Mouse (Mus musculus) stomach, postnatal 0 days (tissue): Measurements from ENCODE around the gene Ptpn14. TPM values are rescaled to one million over a fixed set of nuclear protein-coding genes. Genes with fewer than 3 reads are reported as not detected.

Experiments
- ATAC-seq: fragments of 200-750 bp; cut with Nextera tagmentation; 2 replicates; pipeline ENCODE4 v1.8.0; 2017; ENCODE audit not compliant: low FRiP score, low TSS enrichment
- DNase-seq: peaks from one replicate; pipeline ENCODE4 v3.0.0-alpha.2; 2016; ENCODE audit warnings: low spot score
- H3K27ac ChIP-seq: fragments of 300-500 bp; sonication (generic); replicated peaks from 2 replicates; pipeline ENCODE4 v1.5.1; 2014; ENCODE audit warnings: mild to moderate bottlenecking, control low read depth
- H3K27me3 ChIP-seq: fragments of 300-500 bp; sonication (generic); 2 replicates; pipeline ENCODE4 v1.6.1; 2014; ENCODE audit warnings: low read length; ENCODE audit not compliant: control insufficient read depth, insufficient read depth
- H3K36me3 ChIP-seq: fragments of 300-500 bp; sonication (generic); 2 replicates; pipeline ENCODE4 v1.6.1; 2014; ENCODE audit warnings: low read length, mixed read lengths; ENCODE audit not compliant: control insufficient read depth, insufficient read depth
- H3K4me1 ChIP-seq: fragments of 300-500 bp; sonication (generic); replicated peaks from 2 replicates; pipeline ENCODE4 v1.6.1; 2014; ENCODE audit warnings: antibody characterized with exemption; ENCODE audit not compliant: control insufficient read depth, insufficient read depth
- H3K4me2 ChIP-seq: fragments of 300-500 bp; sonication (generic); replicated peaks from 2 replicates; pipeline ENCODE4 v1.6.1; 2014; ENCODE audit warnings: low read depth, mild to moderate bottlenecking, control low read depth, moderate library complexity
- H3K4me3 ChIP-seq: fragments of 300-500 bp; sonication (generic); 2 replicates; pipeline ENCODE4 v1.5.1; 2014; ENCODE audit warnings: low read depth, low read length, control low read depth
- H3K9ac ChIP-seq: fragments of 300-500 bp; sonication (generic); 2 replicates; pipeline ENCODE4 v1.6.1; 2014; ENCODE audit warnings: mild to moderate bottlenecking, low read length, control low read depth, mixed read lengths
- H3K9me3 ChIP-seq: fragments of 300-500 bp; sonication (generic); 2 replicates; pipeline ENCODE4 v1.6.1; 2016; ENCODE audit warnings: low read length; ENCODE audit not compliant: control insufficient read depth
- CTCF ChIP-seq: IDR thresholded peaks from 2 replicates; pipeline ENCODE4 v1.5.1; 2016; ENCODE audit warnings: antibody characterized with exemption, low read depth, mild to moderate bottlenecking, moderate library complexity
- EP300 ChIP-seq: optimal IDR thresholded peaks from 2 replicates; pipeline ENCODE3; 2016; ENCODE audit warnings: antibody characterized with exemption
- WGBS: fragments of 180-500 bp; shearing (Covaris S2); extraction: QIAGEN DNeasy Blood & Tissue Kit; methylation state at CpG from one replicate; pipeline ENCODE4 v1.1.7; 2014; 5-methylcytosine and 5-hydroxymethylcytosine counted together
- polyA plus RNA-seq: library from polyadenylated mRNA; unstranded; fragments of >200 nt; fragmentation: Nextera tagmentation; extraction: Ambion mirVana; gene quantifications from 2 replicates; pipeline ENCODE4 v1.2.1, GENCODE M21; 2015

The Ptpn14 gene
- polyA plus RNA-seq, 1 experiment from 2014 or later, result 4.5 TPM

DNA sequence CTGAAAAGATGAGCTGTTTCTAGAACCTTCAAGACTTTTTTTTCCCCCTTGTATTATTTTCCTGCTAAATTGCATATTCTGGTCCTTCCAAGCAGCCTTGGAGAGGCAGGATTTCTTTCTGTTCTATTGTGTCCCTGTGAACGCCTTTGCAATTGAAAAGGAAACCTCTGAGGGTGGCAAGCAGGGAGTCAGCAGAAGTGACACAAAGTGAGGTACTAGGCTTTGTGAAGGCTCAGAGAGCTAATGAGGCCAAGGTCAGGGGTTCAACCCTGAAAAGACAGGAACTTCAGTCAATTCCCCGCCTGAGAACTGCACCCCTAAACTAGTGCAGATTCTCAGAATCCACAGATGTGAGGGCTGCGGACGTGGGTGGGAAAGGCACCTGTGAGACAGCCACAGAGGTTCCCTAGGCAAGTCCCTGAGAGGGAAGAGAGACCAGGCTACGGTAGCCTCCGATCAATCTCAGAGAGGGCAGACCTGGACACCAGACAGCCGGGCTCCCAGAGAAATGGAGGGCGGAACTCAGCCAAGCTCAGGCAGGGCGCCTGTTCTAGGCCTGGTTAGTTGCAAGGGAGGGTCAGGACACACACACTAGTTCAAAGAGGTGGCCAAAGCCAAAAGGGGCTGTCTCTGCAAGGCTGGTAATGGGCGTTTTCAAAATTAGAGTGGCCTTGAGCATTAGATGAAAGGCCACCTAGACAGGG, 188.5 kb downstream of the Ptpn14 start:
- 76% methylated on average over 10 of the region's 10 CpGs for WGBS
- Histone ChIP-seq H3K9me3 (no peaks in the 10 kb centered on the region), H3K4me3 (no peak overlapping the region), H3K36me3 (no peaks in the 10 kb centered on the region), H3K9ac (no peak overlapping the region), H3K4me1 (no peaks in the 10 kb centered on the region; the same call in 1 of the 2 replicates), H3K27ac (no peak overlapping the region), H3K4me2 (no peak overlapping the region), H3K27me3 (no peaks in the 10 kb centered on the region)
- ATAC-seq (no peak), DNase-seq (no peak)
- no peak for TF ChIP-seq EP300
- no peak for TF ChIP-seq CTCF

GRCm38 (mm10) chr1:189917126-189917500, 189.0 kb downstream of the Ptpn14 start:
- DNase-seq, result no peak
- Histone ChIP-seq H3K4me1 (no peaks in the 10 kb centered on the region; the same call in 1 of the 2 replicates), H3K4me2 (no peak overlapping the region), H3K9me3 (no peaks in the 10 kb centered on the region), H3K36me3 (no peaks in the 10 kb centered on the region), H3K27me3 (no peaks in the 10 kb centered on the region), H3K9ac (no peak overlapping the region), H3K4me3 (no peak overlapping the region), H3K27ac (no peak overlapping the region)
- no peak for ATAC-seq
- WGBS, result 64% methylated on average over 4 of the region's 4 CpGs
- no peak for TF ChIP-seq CTCF
- TF ChIP-seq EP300, result no peak

DNA sequence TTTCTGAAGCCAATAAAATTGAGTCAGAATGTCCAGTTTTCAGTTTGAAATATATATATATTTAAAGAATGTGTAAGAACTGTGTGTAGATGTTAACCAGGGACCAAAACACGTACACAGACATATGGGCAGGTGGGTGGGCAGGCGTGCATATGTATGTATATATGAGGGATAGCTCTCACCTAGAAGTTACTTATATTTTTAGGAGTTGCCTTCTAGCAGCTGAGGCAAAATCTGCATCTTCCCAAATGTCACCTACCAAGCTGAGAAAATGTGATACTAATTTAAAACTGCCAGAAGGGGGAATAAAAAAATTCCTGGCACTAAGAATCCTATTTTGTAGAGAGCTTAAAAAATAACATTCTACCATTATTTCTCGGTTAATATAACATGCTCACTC, 191.7 kb downstream of the Ptpn14 start:
- no peaks in the 10 kb centered on the region for H3K27me3 ChIP-seq
- H3K9me3 ChIP-seq, result no peaks in the 10 kb centered on the region
- DNase-seq (no peak), ATAC-seq (no peak)
- no peak overlapping the region for H3K4me3 ChIP-seq
- no peak overlapping the region for H3K27ac ChIP-seq
- no peak overlapping the region for H3K9ac ChIP-seq
- no peak for TF ChIP-seq EP300
- TF ChIP-seq CTCF, result no peak
- H3K36me3 ChIP-seq, result no peaks in the 10 kb centered on the region
- 90% methylated on average over 3 of the region's 3 CpGs for WGBS
- H3K4me1 ChIP-seq, result no peaks in the 10 kb centered on the region; the same call in 1 of the 2 replicates
- no peak overlapping the region for H3K4me2 ChIP-seq

DNA sequence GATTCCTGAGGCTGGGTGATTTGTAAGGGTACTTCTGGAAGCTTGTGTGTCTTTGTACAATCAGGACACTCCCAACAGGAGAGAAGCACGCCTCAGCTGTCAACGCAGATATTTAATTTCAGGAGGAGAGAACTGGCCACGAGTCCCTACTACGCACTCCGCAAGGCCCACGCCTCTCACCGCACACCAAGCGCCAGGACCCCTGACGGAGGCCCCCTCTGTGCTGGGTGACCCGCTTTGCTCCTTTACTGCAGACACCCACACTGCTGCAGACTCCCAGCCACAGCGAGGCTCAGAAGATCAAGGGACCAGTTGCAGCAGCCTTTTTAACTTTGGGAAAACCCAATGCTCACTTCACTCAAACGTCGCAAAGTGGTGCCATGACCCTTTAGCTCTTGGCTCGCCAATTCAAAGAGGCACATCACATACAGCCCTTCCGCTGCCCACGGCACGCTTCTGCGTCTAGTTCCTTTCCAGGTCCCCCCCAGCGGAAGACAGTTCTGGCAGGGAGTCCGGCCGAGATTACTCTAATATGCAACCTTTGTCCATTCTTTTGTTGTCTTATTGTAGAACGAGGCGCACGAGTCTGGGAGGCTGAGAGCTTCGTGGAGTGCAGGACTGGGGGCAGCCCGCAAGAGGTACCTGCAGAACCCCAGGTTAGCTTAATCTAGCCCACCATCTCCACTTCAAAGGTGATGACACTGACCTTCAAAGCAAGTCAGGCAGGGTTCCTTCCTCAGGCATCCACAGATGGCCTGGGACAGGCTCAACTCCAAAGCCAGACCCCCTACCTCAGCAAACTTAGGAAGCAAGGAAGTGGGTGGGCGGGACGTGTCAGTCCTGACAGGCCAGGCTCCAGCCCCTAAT, 192.9 kb downstream of the Ptpn14 start:
- peak overlapping the region; percentile 95 for H3K4me2 ChIP-seq
- no peak overlapping the region; the same call in 1 of the 2 replicates for H3K27ac ChIP-seq
- DNase-seq (no peak), ATAC-seq (no peak)
- H3K9ac ChIP-seq, result peak overlapping the region; percentile 76
- TF ChIP-seq EP300 (no peak), CTCF (no peak)
- no peaks in the 10 kb centered on the region for H3K9me3 ChIP-seq
- H3K27me3 ChIP-seq, result no peaks in the 10 kb centered on the region
- no peaks in the 10 kb centered on the region for H3K36me3 ChIP-seq
- WGBS, result 43% methylated on average over 28 of the region's 28 CpGs
- no peaks in the 10 kb centered on the region; the same call in 1 of the 2 replicates for H3K4me1 ChIP-seq
- H3K4me3 ChIP-seq, result peak overlapping the region; percentile 81

- Histone ChIP-seq H3K4me2 (peak overlapping the region; percentile 95), H3K4me1 (no peaks in the 10 kb centered on the region; the same call in 1 of the 2 replicates), H3K27me3 (no peaks in the 10 kb centered on the region), H3K9me3 (no peaks in the 10 kb centered on the region), H3K36me3 (no peaks in the 10 kb centered on the region), H3K4me3 (peak overlapping the region; percentile 81), H3K9ac (peak overlapping the region; percentile 76), H3K27ac (peak overlapping the region; percentile 78; the same call in 1 of the 2 replicates)
- DNase-seq (no peak), ATAC-seq (no peak)
- TF ChIP-seq EP300 (no peak), CTCF (no peak)
- WGBS, result 2% methylated on average over 4 of the region's 4 CpGs
Measured at GRCm38 (mm10) chr1:189921568-189921817, 193.4 kb downstream of the Ptpn14 start.
